Mouse (Mus musculus) forebrain, embryonic 14.5 days (tissue): Measurements from ENCODE around the gene Gm20425. TPM values are rescaled to one million over a fixed set of nuclear protein-coding genes. Genes with fewer than 3 reads are reported as not detected.
A peak's percentile ranks its signal among the peaks of the same experiment; 100 is the strongest.

ENCODE experiments used
- ATAC-seq: fragments of 200-750 bp; cut with Nextera tagmentation; 2 replicates; pipeline ENCODE4 v1.8.0; 2017; ENCODE audit warnings: mild to moderate bottlenecking, moderate library complexity
- DNase-seq: peaks from one replicate; pipeline ENCODE4 v3.0.0-alpha.2; 2015; ENCODE audit warnings: low spot score
- H3K27ac ChIP-seq: fragments of 300-500 bp; sonication (generic); 2 replicates; pipeline ENCODE4 v1.5.1; 2014; ENCODE audit warnings: low read depth, mild to moderate bottlenecking, control low read depth, low read length, moderate library complexity
- H3K27me3 ChIP-seq: fragments of 300-500 bp; sonication (generic); replicated peaks from 2 replicates; pipeline ENCODE4 v1.6.1; 2014; ENCODE audit warnings: low read length, control low read depth, mixed read lengths; ENCODE audit not compliant: control insufficient read depth, insufficient read depth
- H3K36me3 ChIP-seq: fragments of 300-500 bp; sonication (generic); 2 replicates; pipeline ENCODE4 v1.6.1; 2014; ENCODE audit warnings: low read length, control low read depth; ENCODE audit not compliant: control insufficient read depth, insufficient read depth
- H3K4me1 ChIP-seq: fragments of 300-500 bp; sonication (generic); 2 replicates; pipeline ENCODE4 v1.6.1; 2014; ENCODE audit warnings: antibody characterized with exemption, low read length, control low read depth; ENCODE audit not compliant: control insufficient read depth, insufficient read depth
- H3K4me2 ChIP-seq: fragments of 300-500 bp; sonication (generic); 2 replicates; pipeline ENCODE4 v1.6.1; 2014; ENCODE audit warnings: mild to moderate bottlenecking, control low read depth, low read length
- H3K4me3 ChIP-seq: fragments of 300-500 bp; sonication (generic); 2 replicates; pipeline ENCODE4 v1.5.1; 2014; ENCODE audit warnings: low read depth, low read length, control low read depth
- H3K9ac ChIP-seq: fragments of 300-500 bp; sonication (generic); 2 replicates; pipeline ENCODE4 v1.6.1; 2014; ENCODE audit warnings: mild to moderate bottlenecking, low read length, control low read depth, moderate library complexity
- H3K9me3 ChIP-seq: fragments of 300-500 bp; sonication (generic); replicated peaks from 2 replicates; pipeline ENCODE4 v1.6.1; 2016; ENCODE audit warnings: low read length, control low read depth, mixed read lengths; ENCODE audit not compliant: control insufficient read depth
- WGBS: fragments of 180-500 bp; shearing (Covaris S2); extraction: QIAGEN DNeasy Blood & Tissue Kit; methylation state at CpG from one replicate; pipeline ENCODE4 v1.1.7; 2014; 5-methylcytosine and 5-hydroxymethylcytosine counted together
- polyA plus RNA-seq: library from polyadenylated mRNA; unstranded; fragments of >200 nt; fragmentation: Nextera tagmentation; extraction: Ambion mirVana; gene quantifications from 2 replicates; pipeline ENCODE4 v1.2.1, GENCODE M21; 2014

Gene Gm20425
- polyA plus RNA-seq, 1 experiment from 2014 or later, result 2.7 TPM

- H3K4me3 ChIP-seq, result no peak overlapping the region
- peaks cover 4% of the 10 kb centered on the region; the same call in 1 of the 2 replicates for H3K4me1 ChIP-seq
- WGBS, result 65% methylated on average over 5 of the region's 5 CpGs
- peaks cover 15% of the 10 kb centered on the region for H3K36me3 ChIP-seq
- no peak for ATAC-seq
- no peak overlapping the region for H3K9ac ChIP-seq
- H3K27me3 ChIP-seq, result no peaks in the 10 kb centered on the region
- no peak overlapping the region for H3K4me2 ChIP-seq
- peak overlapping the region; percentile 63; the same call in 1 of the 2 replicates for H3K27ac ChIP-seq
- DNase-seq, result peak; percentile 22
- H3K9me3 ChIP-seq, result no peaks in the 10 kb centered on the region
Observed at GRCm38 (mm10) chr9:103153286-103153685, 76.8 kb downstream of the Gm20425 start.

- Histone ChIP-seq H3K4me1 (peaks cover 36% of the 10 kb centered on the region), H3K27ac (no peak overlapping the region), H3K4me2 (no peak overlapping the region), H3K4me3 (no peak overlapping the region), H3K27me3 (no peaks in the 10 kb centered on the region), H3K9me3 (no peaks in the 10 kb centered on the region), H3K36me3 (peaks cover 12% of the 10 kb centered on the region), H3K9ac (no peak overlapping the region)
- 94% methylated on average over 12 of the region's 12 CpGs for WGBS
- DNase-seq (no peak), ATAC-seq (no peak)
Observed at GRCm38 (mm10) chr9:103149074-103149799, 80.9 kb downstream of the Gm20425 start.

GRCm38 (mm10) chr9:103147103-103147502, 83.0 kb downstream of the Gm20425 start:
- Histone ChIP-seq H3K4me2 (peak overlapping the region; percentile 22), H3K4me1 (peaks cover 32% of the 10 kb centered on the region), H3K27me3 (no peaks in the 10 kb centered on the region), H3K9ac (peak overlapping the region; percentile 3; the same call in 1 of the 2 replicates), H3K27ac (peak overlapping the region; percentile 45), H3K4me3 (no peak overlapping the region), H3K36me3 (peaks cover 15% of the 10 kb centered on the region), H3K9me3 (no peaks in the 10 kb centered on the region)
- ATAC-seq (peak; percentile 38; the same call in 1 of the 2 replicates), DNase-seq (no peak)
- WGBS, result 17% methylated on average over 13 of the region's 13 CpGs

- H3K4me2 ChIP-seq, result peak overlapping the region; percentile 22
- H3K36me3 ChIP-seq, result peaks cover 15% of the 10 kb centered on the region
- no peak overlapping the region for H3K9ac ChIP-seq
- DNase-seq, result peak; percentile 92
- H3K4me1 ChIP-seq, result peaks cover 32% of the 10 kb centered on the region
- H3K9me3 ChIP-seq, result no peaks in the 10 kb centered on the region
- peak overlapping the region; percentile 45 for H3K27ac ChIP-seq
- H3K27me3 ChIP-seq, result no peaks in the 10 kb centered on the region
- ATAC-seq, result peak; percentile 90
- 1% methylated on average over 9 of the region's 9 CpGs for WGBS
- no peak overlapping the region for H3K4me3 ChIP-seq
Observed at GRCm38 (mm10) chr9:103146703-103147102, 83.4 kb downstream of the Gm20425 start.

- Histone ChIP-seq H3K27ac (no peak overlapping the region), H3K4me3 (no peak overlapping the region), H3K36me3 (peaks cover 19% of the 10 kb centered on the region), H3K4me2 (no peak overlapping the region), H3K4me1 (peaks cover 32% of the 10 kb centered on the region), H3K9ac (no peak overlapping the region), H3K27me3 (no peaks in the 10 kb centered on the region), H3K9me3 (no peaks in the 10 kb centered on the region)
- DNase-seq, result no peak
- peak; percentile 49 for ATAC-seq
- 54% methylated on average over 10 of the region's 10 CpGs for WGBS
Observed at GRCm38 (mm10) chr9:103146257-103146656, 83.8 kb downstream of the Gm20425 start.

- no peak for DNase-seq
- Histone ChIP-seq H3K27me3 (no peaks in the 10 kb centered on the region), H3K9me3 (no peaks in the 10 kb centered on the region), H3K36me3 (peaks cover 20% of the 10 kb centered on the region), H3K4me1 (peaks cover 32% of the 10 kb centered on the region), H3K27ac (peak overlapping the region; percentile 39; the same call in 1 of the 2 replicates), H3K4me3 (no peak overlapping the region), H3K4me2 (no peak overlapping the region), H3K9ac (no peak overlapping the region)
- WGBS, result 31% methylated on average over 5 of the region's 5 CpGs
- ATAC-seq, result no peak
Observed at GRCm38 (mm10) chr9:103145351-103145750, 84.8 kb downstream of the Gm20425 start.

GRCm38 (mm10) chr9:103143881-103144280, 86.2 kb downstream of the Gm20425 start:
- 82% methylated on average over 4 of the region's 4 CpGs for WGBS

GRCm38 (mm10) chr9:103141266-103141665, 88.8 kb downstream of the Gm20425 start:
- Histone ChIP-seq H3K27ac (no peak overlapping the region), H3K4me2 (no peak overlapping the region), H3K4me1 (peaks cover 16% of the 10 kb centered on the region), H3K36me3 (peaks cover 20% of the 10 kb centered on the region), H3K4me3 (no peak overlapping the region), H3K9me3 (no peaks in the 10 kb centered on the region), H3K27me3 (no peaks in the 10 kb centered on the region), H3K9ac (no peak overlapping the region)
- no peak for ATAC-seq
- WGBS, result 88% methylated on average over 7 of the region's 7 CpGs
- no peak for DNase-seq

More at GRCm38 (mm10) chr9:103143881-103144280, 86.2 kb downstream of the Gm20425 start:
- H3K27ac ChIP-seq, result no peak overlapping the region
- H3K9ac ChIP-seq, result no peak overlapping the region
- peaks cover 20% of the 10 kb centered on the region for H3K36me3 ChIP-seq
- H3K4me2 ChIP-seq, result no peak overlapping the region
- DNase-seq (no peak), ATAC-seq (no peak)
- no peaks in the 10 kb centered on the region for H3K27me3 ChIP-seq
- H3K4me3 ChIP-seq, result no peak overlapping the region
- H3K9me3 ChIP-seq, result no peaks in the 10 kb centered on the region
- H3K4me1 ChIP-seq, result peaks cover 32% of the 10 kb centered on the region

GRCm38 (mm10) chr9:103140384-103140783, 89.7 kb downstream of the Gm20425 start:
- peaks cover 8% of the 10 kb centered on the region for H3K4me1 ChIP-seq
- 81% methylated on average over 6 of the region's 6 CpGs for WGBS

More at GRCm38 (mm10) chr9:103140384-103140783, 89.7 kb downstream of the Gm20425 start:
- no peak overlapping the region for H3K4me3 ChIP-seq
- no peak for ATAC-seq
- H3K27ac ChIP-seq, result no peak overlapping the region
- H3K4me2 ChIP-seq, result no peak overlapping the region
- no peak for DNase-seq
- H3K27me3 ChIP-seq, result no peaks in the 10 kb centered on the region
- no peak overlapping the region for H3K9ac ChIP-seq
- no peaks in the 10 kb centered on the region for H3K9me3 ChIP-seq
- peaks cover 20% of the 10 kb centered on the region for H3K36me3 ChIP-seq
